Mouse (Mus musculus) megakaryocyte, embryonic 14.5 days (primary cell): ENCODE results near the gene Tmem72.

Experiments
- FLI1 ChIP-seq: IDR thresholded peaks from 2 replicates; pipeline ENCODE4 v1.6.1; 2012; ENCODE audit warnings: low read length, inconsistent platforms, mixed read lengths
- GATA1 ChIP-seq: IDR thresholded peaks from 3 replicates; pipeline ENCODE4 v1.6.1; 2012; ENCODE audit warnings: mixed read lengths, low read length, inconsistent platforms, borderline replicate concordance

DNA sequence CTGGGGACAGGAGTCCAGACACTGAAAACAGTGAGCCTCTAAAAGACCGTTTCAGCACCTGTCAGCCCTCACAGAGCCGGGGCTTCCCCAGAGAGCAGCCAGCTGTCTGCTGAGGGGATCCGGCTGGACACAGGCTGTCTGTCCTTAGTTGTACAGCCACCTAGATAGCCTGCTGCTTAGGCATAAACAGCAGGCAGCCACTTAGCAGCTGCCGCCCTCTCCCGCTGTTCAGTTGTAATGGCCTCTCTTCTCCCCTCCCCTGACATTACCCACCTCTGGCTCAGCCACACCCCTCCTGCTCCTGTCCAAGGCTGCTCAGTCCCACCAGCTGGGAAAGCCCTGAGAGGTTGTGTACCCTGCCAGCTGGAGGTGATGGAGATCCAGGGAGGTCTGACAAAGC is 45.7 kb downstream of the Tmem72 start:
- no peak for TF ChIP-seq GATA1
- TF ChIP-seq FLI1: no peak
